Mouse (Mus musculus) forebrain, embryonic 11.5 days (tissue): ENCODE measurements at regions not wholly inside any gene's neighbourhood (a gene's known extent, or its start where the extent isn't known, plus 50 kb on each side); places are given as distances from the start of the nearest gene placed in this dataset.

Experiments
- ATAC-seq: fragments of 200-750 bp; cut with Nextera tagmentation; replicated peaks from 2 replicates; pipeline ENCODE4 v1.8.0; 2017; ENCODE audit warnings: moderate TSS enrichment; ENCODE audit not compliant: low FRiP score
- DNase-seq: peaks from one replicate; pipeline ENCODE4 v3.0.0-alpha.2; 2017; ENCODE audit warnings: low spot score
- H3K27ac ChIP-seq: fragments of 300-500 bp; sonication (generic); 2 replicates; pipeline ENCODE4 v1.5.1; 2014; ENCODE audit warnings: low read depth, low read length
- H3K27me3 ChIP-seq: fragments of 300-500 bp; sonication (generic); 2 replicates; pipeline ENCODE4 v1.6.1; 2014; ENCODE audit warnings: mild to moderate bottlenecking, low read length, mixed read lengths; ENCODE audit not compliant: control insufficient read depth, insufficient read depth
- H3K36me3 ChIP-seq: fragments of 300-500 bp; sonication (generic); 2 replicates; pipeline ENCODE4 v1.6.1; 2014; ENCODE audit warnings: mild to moderate bottlenecking, low read length, moderate library complexity, mixed read lengths; ENCODE audit not compliant: control insufficient read depth, insufficient read depth
- H3K4me1 ChIP-seq: fragments of 300-500 bp; sonication (generic); replicated peaks from 2 replicates; pipeline ENCODE4 v1.6.1; 2014; ENCODE audit warnings: low read length, mixed read lengths; ENCODE audit not compliant: control insufficient read depth, insufficient read depth
- H3K4me2 ChIP-seq: fragments of 300-500 bp; sonication (generic); 2 replicates; pipeline ENCODE4 v1.6.1; 2014; ENCODE audit warnings: low read depth, mild to moderate bottlenecking, low read length, moderate library complexity, mixed read lengths; ENCODE audit not compliant: severe bottlenecking
- H3K4me3 ChIP-seq: fragments of 300-500 bp; sonication (generic); 2 replicates; pipeline ENCODE4 v1.5.1; 2014; ENCODE audit warnings: low read depth, low read length
- H3K9ac ChIP-seq: fragments of 300-500 bp; sonication (generic); 2 replicates; pipeline ENCODE4 v1.6.1; 2014; ENCODE audit warnings: low read length
- H3K9me3 ChIP-seq: fragments of 300-500 bp; sonication (generic); 2 replicates; pipeline ENCODE4 v1.6.1; 2016; ENCODE audit warnings: low read length, mixed read lengths; ENCODE audit not compliant: control insufficient read depth
- WGBS: fragments of 180-500 bp; shearing (Covaris S2); extraction: QIAGEN DNeasy Blood & Tissue Kit; methylation state at CpG from one replicate; pipeline ENCODE4 v1.1.7; 2014; 5-methylcytosine and 5-hydroxymethylcytosine counted together

DNA sequence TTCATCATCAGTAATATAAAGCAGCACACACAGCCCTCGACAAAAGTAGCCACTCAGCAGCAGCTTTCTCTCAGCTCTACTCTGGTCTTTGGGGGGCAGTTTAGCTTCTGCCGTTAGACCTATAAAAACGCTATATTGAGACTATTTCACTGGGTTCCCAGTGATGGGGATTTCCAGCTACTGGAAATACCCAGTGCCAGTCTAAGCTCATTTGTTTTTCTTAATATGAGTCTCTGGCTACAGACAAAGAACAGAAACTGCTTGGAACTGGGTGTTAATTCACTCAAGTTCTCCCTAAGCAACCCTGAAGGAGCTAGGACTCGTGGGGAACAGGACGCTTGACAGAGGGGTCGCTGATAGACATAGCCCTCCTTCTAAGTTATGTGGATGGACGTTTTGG is 100.3 kb upstream of the Cdc42ep3 start:
- H3K9me3 ChIP-seq, result no peaks in the 10 kb centered on the region
- H3K4me2 ChIP-seq, result no peak overlapping the region
- no peaks in the 10 kb centered on the region for H3K27me3 ChIP-seq
- H3K27ac ChIP-seq, result no peak overlapping the region
- ATAC-seq (no peak), DNase-seq (no peak)
- H3K36me3 ChIP-seq, result no peaks in the 10 kb centered on the region
- H3K4me3 ChIP-seq, result no peak overlapping the region
- H3K9ac ChIP-seq, result no peak overlapping the region
- no peaks in the 10 kb centered on the region; the same call in 1 of the 2 replicates for H3K4me1 ChIP-seq
- WGBS, result 82% methylated on average over 7 of the region's 7 CpGs

DNA sequence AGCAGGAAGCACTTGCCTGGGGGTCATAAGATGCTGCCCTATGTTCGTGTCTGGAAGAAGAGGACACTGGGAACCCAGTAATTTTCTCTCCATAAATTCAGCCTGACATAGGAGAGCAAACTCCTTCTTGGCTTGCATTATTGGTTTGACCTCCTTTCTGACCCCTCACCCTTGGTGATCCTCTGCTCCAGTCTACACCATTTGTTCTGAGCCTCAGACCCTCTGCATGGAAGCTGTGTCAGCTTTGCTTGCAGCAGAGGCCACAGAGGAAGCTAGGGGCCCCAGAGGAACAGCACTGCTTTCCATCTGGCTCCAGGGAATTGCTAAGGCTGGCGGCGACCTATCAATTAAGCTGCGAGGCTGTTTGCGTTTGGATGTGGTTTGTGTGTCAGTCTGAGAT is 102.7 kb upstream of the Cdc42ep3 start:
- WGBS, result 73% methylated on average over 5 of the region's 5 CpGs
- Histone ChIP-seq H3K4me1 (no peaks in the 10 kb centered on the region; the same call in 1 of the 2 replicates), H3K4me2 (no peak overlapping the region), H3K9me3 (no peaks in the 10 kb centered on the region), H3K9ac (no peak overlapping the region), H3K36me3 (no peaks in the 10 kb centered on the region), H3K27ac (no peak overlapping the region), H3K4me3 (no peak overlapping the region), H3K27me3 (no peaks in the 10 kb centered on the region)
- DNase-seq, result no peak
- no peak for ATAC-seq

DNA sequence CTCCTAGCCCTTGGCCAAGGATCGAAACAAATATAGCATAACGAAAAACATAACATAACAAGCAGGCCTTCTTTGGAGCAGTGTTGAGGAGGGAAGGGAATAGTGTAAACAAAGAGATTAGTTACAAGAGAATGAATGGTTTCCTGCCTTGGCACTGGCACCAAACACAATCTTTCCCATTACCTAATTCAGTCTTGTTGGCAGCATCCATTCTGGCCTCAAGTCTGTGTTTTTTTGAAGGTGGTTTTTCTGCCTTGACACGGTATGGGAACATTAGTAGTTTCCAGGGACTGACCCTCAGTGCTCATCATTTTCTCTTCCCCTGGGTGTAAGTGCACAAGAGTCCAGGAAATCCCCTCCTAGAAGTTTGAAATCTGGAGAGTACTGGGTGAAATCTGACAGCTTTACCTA is 106.8 kb upstream of the Cdc42ep3 start:
- H3K4me1 ChIP-seq, result no peaks in the 10 kb centered on the region
- H3K27ac ChIP-seq, result no peak overlapping the region
- no peaks in the 10 kb centered on the region for H3K36me3 ChIP-seq
- no peak overlapping the region for H3K4me2 ChIP-seq
- no peaks in the 10 kb centered on the region for H3K9me3 ChIP-seq
- no peak overlapping the region for H3K4me3 ChIP-seq
- no peak overlapping the region for H3K9ac ChIP-seq
- no peak for ATAC-seq
- no peaks in the 10 kb centered on the region for H3K27me3 ChIP-seq
- WGBS, result 79% methylated on average over 3 of the region's 3 CpGs
- no peak for DNase-seq

DNA sequence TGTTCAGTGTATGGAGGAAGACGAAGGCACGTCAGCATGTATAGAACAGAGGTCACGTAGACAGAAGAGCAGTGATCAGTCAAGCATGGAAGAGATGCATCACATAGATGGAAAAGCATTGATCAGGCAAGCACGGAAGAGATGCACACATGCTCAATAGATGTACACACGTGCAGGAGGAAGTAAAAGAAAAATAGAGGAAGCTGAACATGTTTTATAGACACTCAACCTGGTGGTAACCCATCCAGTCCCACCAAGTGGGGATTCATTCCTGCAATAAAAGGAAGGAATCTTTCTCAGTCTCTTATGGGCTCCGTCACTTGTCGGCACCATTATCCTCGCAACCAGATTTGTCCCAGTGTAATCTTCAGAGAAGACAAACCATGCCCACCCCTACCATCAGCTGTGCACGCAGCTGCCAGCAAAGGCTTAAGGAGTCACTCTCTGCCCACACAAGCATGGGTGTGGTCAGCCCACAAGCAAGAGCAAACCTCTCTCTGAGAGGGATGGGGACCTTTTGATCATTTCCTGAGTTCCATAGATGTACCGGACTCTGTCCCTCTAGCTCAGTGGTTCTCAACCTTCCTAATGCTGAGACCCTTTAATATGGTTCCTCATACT is 108.3 kb upstream of the Cdc42ep3 start:
- H3K9me3 ChIP-seq, result no peaks in the 10 kb centered on the region
- H3K27me3 ChIP-seq, result no peaks in the 10 kb centered on the region
- no peaks in the 10 kb centered on the region for H3K36me3 ChIP-seq
- H3K4me1 ChIP-seq, result no peaks in the 10 kb centered on the region
- no peak overlapping the region for H3K4me2 ChIP-seq
- DNase-seq, result no peak
- 95% methylated on average over 10 of the region's 10 CpGs for WGBS
- H3K9ac ChIP-seq, result no peak overlapping the region
- no peak overlapping the region for H3K27ac ChIP-seq
- no peak overlapping the region for H3K4me3 ChIP-seq
- ATAC-seq, result no peak

DNA sequence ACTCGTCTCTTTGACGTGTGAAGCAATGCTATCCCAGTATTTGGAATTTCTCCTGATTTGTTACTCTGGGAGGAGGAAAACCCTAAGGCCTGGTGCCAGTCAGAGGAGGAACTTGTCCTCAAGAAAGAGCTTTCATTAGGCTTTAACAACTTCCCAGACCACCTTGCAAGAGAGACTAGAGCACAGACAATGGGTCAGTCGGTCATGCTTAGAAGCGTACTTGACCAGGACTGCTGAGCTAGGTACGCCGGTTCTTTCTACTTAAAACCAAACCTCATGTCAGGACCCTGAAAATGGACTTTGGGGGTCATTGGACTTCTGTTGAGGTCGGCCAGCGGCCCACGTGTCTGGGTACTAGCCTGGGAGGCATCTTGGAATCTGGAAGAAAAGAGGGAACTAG is 110.8 kb upstream of the Cdc42ep3 start:
- WGBS, result 91% methylated on average over 9 of the region's 9 CpGs
- DNase-seq (no peak), ATAC-seq (no peak)

DNA sequence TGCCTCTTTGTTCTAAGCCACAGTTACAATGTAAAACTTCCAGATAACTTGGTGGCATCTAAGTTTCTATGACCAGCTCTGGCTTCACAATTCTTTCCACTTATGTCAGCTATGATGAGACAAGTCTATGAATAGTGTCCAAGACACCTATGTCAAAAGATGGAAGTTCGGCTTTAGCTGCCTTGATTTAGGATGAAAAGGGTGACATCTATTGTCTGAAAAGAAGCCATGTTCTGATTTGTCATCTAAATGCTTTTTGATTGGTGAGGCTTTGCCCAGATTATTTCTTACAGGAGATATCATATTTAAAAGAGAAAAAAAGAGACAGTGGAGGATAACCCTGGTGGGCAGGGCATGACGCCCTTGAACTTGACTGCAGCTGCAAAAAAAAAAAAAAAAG is 116.7 kb upstream of the Cdc42ep3 start:
- H3K9ac ChIP-seq, result no peak overlapping the region
- no peaks in the 10 kb centered on the region for H3K27me3 ChIP-seq
- H3K9me3 ChIP-seq, result no peaks in the 10 kb centered on the region
- H3K4me2 ChIP-seq, result no peak overlapping the region
- H3K4me3 ChIP-seq, result no peak overlapping the region
- DNase-seq (no peak), ATAC-seq (no peak)
- no peak overlapping the region for H3K27ac ChIP-seq
- no peaks in the 10 kb centered on the region for H3K4me1 ChIP-seq
- no peaks in the 10 kb centered on the region for H3K36me3 ChIP-seq
- WGBS, result 86% methylated on average over 2 of the region's 2 CpGs

More for the DNA sequence above, 110.8 kb upstream of the Cdc42ep3 start:
- Histone ChIP-seq H3K27me3 (no peaks in the 10 kb centered on the region), H3K9me3 (no peaks in the 10 kb centered on the region), H3K4me2 (no peak overlapping the region), H3K4me3 (no peak overlapping the region), H3K27ac (no peak overlapping the region), H3K36me3 (no peaks in the 10 kb centered on the region), H3K9ac (no peak overlapping the region), H3K4me1 (no peaks in the 10 kb centered on the region)

DNA sequence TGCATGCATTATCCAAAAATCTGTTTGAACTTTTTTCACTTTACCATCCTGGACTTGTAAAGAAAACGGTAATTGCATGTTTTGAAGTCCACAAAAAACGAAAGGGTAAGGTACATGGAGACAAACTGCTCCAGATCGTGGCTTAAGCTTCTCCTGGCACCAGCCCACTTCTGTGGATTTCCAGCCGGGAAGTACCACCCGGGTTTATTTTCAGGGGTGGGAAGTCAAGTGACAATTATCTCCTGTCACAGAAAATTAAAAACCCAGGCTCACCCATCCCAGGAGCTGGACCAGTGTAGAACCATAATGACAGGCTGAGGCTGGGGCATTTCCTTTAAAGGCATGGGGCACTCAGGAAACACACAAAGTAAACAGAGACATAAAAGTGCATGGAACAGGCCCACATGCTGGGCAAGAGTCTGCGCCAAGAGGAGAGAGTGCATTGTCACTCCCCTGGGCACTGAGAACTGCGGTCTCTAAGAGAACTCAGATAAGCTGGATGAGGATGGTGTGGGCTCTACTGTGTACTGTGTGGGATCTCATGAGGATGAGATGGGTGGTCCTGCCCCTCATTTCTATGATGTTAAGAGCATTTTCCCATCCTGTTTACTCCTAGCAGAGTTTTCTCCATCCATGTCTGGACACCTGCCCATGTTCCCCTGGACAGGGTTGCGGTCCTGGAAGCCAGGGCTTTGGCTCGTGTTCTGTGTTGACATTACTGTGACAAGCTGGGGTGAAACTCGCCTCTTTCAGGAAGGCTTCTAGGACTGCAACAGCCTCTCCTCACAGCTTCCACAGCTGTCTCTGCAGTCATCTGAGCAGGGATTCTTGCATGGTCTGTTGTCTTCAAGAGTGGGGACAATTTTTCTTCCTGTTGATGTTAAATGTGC is 117.5 kb upstream of the Cdc42ep3 start:
- Histone ChIP-seq H3K9ac (no peak overlapping the region), H3K4me3 (no peak overlapping the region), H3K27me3 (no peaks in the 10 kb centered on the region), H3K9me3 (no peaks in the 10 kb centered on the region), H3K4me2 (no peak overlapping the region), H3K36me3 (no peaks in the 10 kb centered on the region), H3K27ac (no peak overlapping the region), H3K4me1 (no peaks in the 10 kb centered on the region)
- DNase-seq, result no peak
- 78% methylated on average over 10 of the region's 10 CpGs for WGBS
- no peak for ATAC-seq

DNA sequence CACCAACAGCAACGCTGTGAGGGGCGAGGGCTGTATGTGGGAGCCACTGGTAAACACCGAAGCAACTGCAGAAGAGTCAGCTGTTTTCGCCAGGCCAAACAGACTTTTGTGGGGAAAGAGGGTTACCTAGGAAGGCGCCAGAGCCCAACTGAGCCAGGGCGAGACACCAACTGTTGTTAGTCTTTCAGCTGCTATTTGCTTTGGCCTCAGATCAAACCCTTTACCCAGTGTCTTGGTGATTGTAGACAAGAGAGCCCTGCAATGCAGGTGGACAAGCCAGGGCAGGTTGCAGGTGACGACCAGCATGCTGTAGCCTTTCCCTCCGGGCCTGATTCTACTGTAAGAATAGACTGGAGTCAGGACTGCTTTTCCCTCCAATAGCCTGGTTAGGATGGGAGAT is 121.8 kb upstream of the Cdc42ep3 start:
- DNase-seq (no peak), ATAC-seq (no peak)
- Histone ChIP-seq H3K4me1 (no peaks in the 10 kb centered on the region), H3K9me3 (no peaks in the 10 kb centered on the region), H3K27me3 (no peaks in the 10 kb centered on the region), H3K4me3 (no peak overlapping the region), H3K4me2 (no peak overlapping the region), H3K9ac (no peak overlapping the region), H3K36me3 (no peaks in the 10 kb centered on the region), H3K27ac (no peak overlapping the region)
- WGBS, result 90% methylated on average over 8 of the region's 8 CpGs
